Mouse (Mus musculus): ENCODE data around the gene Gm5622.

DNA sequence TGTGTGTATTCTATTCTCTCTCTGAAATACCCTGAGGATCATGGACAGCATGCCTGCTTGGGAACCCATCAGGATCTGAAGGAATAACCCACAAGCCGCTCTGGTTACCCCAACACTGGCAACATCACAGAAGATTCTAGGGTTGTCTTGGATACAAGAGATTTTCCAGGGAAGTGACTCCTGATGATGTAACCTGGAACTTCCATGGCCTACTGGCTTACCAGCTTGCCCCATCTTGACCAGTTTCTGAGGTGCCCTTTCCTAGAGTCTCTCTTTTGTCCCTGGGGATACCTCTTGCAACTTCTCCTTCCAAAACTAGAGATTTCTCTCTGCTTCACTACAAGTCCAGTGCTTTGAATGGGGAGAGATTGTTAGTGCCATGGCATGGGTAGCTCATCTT is 58.6 kb downstream of the Gm5622 start, which contains the start of gene Gm17078:
- TF ChIP-seq USF1 (IDR thresholded peaks at IDR 0.05; ENCODE audit: low read depth) (no peak), POLR2A (IDR thresholded peaks at IDR 0.05; ENCODE audit: insufficient read length, low read depth) (no peak), MAX (IDR thresholded peaks at IDR 0.05; ENCODE audit: low read depth) (no peak), TCF12 (IDR thresholded peaks at IDR 0.05; ENCODE audit: insufficient read depth, poor library complexity, severe bottlenecking) (no peak), E2F4 (IDR thresholded peaks at IDR 0.05; ENCODE audit: insufficient read depth) (no peak), POLR2AphosphoS2 (IDR thresholded peaks at IDR 0.05; ENCODE audit: insufficient read length, low read depth) (no peak), SRF (IDR thresholded peaks at IDR 0.05; ENCODE audit: control insufficient read depth, insufficient read length, low read depth) (no peak), MYOG (IDR thresholded peaks at IDR 0.05; ENCODE audit: control insufficient read depth in 1 of 3, insufficient read depth in 1 of 3, insufficient read length in 2 of 3, low read depth in 2 of 3) (no peak), CEBPB (IDR thresholded peaks at IDR 0.05; ENCODE audit: insufficient read depth, poor library complexity, severe bottlenecking) (no peak), MYOD1 (IDR thresholded peaks at IDR 0.05; ENCODE audit: control insufficient read depth in 1 of 3, insufficient read length in 2 of 3, low read depth in 2 of 3) (no peak), TCF3 (IDR thresholded peaks at IDR 0.05; ENCODE audit: insufficient read length, low read depth) (no peak)
